Comparison of ENCODE assay signal across 17 mouse cellular contexts in the genomic region with DNA sequence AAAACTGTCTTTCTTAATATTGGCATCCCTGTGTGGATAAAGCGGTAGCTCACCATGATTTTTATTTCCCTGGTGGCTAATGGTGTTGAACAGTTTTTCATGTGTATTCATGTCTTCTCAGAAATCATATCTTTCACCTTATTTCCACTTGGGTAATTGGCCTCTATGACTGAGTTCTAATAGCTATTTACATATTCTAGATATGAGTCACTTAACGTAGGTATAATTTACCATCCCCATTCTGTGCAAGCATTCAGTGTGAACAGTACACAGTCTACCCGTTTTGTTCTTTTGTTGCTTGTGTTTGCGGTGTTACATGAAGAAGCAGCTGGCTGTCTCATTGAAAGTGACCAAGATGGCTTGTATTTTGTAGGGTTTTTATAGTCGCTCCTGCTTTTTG. TPM values are rescaled to one million over a fixed set of nuclear protein-coding genes. Genes with fewer than 3 reads are reported as not detected.
"Had no signal": no experiment of that assay in that cellular context is flagged by ENCODE, and none has a peak within 500 bp of the region (broad histone marks: within the 10 kb centered on the region; RNA-seq: fewer than 3 reads in every experiment).

No protein-coding gene starts in this region.

- H3K4me3 ChIP-seq: midbrain, embryonic 13.5 days; midbrain, embryonic 15.5 days; neural tube, embryonic 12.5 days; stomach, embryonic 15.5 days had no signal

- H3K27me3 ChIP-seq: midbrain, embryonic 13.5 days; midbrain, embryonic 15.5 days; neural tube, embryonic 12.5 days; stomach, embryonic 15.5 days had no signal

- H3K9me3 ChIP-seq: midbrain, embryonic 13.5 days; midbrain, embryonic 15.5 days; neural tube, embryonic 12.5 days; stomach, embryonic 15.5 days had no signal

- H3K36me3 ChIP-seq: midbrain, embryonic 13.5 days; midbrain, embryonic 15.5 days; neural tube, embryonic 12.5 days; stomach, embryonic 15.5 days had no signal

- DNase-seq: lung, adult 18-20 months; lung, embryonic 14.5 days; lung, postnatal 10 days; lung, postnatal 4 days; right cerebral cortex, postnatal 14 days; right cerebral cortex, postnatal 4 days; thymus, adult 2 months; thymus, postnatal 25 days; thymus, postnatal 4 days had no signal

- H3K4me1 ChIP-seq: midbrain, embryonic 13.5 days; midbrain, embryonic 15.5 days; neural tube, embryonic 12.5 days; stomach, embryonic 15.5 days had no signal

- H3K9ac ChIP-seq: lung, embryonic 14.5 days; midbrain, embryonic 13.5 days; midbrain, embryonic 15.5 days; neural tube, embryonic 12.5 days; stomach, embryonic 15.5 days had no signal

- H3K27ac ChIP-seq: midbrain, embryonic 13.5 days; midbrain, embryonic 15.5 days; neural tube, embryonic 12.5 days; stomach, embryonic 15.5 days; stomach, postnatal 0 days had no signal

- H3K4me2 ChIP-seq: lung, embryonic 14.5 days; midbrain, embryonic 11.5 days; midbrain, embryonic 13.5 days; midbrain, embryonic 15.5 days; neural tube, embryonic 12.5 days; stomach, embryonic 15.5 days had no signal

- ATAC-seq: midbrain, embryonic 13.5 days; midbrain, embryonic 15.5 days had no signal

RNA-seq across cellular contexts. Expression of a gene that starts 14.1 kb away (rescaled TPM):
- total RNA-seq: megakaryocyte, adult 5-6 weeks; megakaryocyte-erythroid progenitor cell, adult 5-6 weeks had no signal
